Mouse (Mus musculus) brain, embryonic 18.5 days (tissue): ENCODE measurements around the gene Tnrc6a.
"Not testable (repeated sequence)": the region's sequence is repeated elsewhere in the genome, so short reads cannot be mapped to it uniquely, and the experiment has no call there.

Experiments used
- DNase-seq: peaks from one replicate; pipeline ENCODE4 v3.0.0-alpha.2; 2012; ENCODE audit warnings: low read depth, low spot score

The Tnrc6a gene

DNA sequence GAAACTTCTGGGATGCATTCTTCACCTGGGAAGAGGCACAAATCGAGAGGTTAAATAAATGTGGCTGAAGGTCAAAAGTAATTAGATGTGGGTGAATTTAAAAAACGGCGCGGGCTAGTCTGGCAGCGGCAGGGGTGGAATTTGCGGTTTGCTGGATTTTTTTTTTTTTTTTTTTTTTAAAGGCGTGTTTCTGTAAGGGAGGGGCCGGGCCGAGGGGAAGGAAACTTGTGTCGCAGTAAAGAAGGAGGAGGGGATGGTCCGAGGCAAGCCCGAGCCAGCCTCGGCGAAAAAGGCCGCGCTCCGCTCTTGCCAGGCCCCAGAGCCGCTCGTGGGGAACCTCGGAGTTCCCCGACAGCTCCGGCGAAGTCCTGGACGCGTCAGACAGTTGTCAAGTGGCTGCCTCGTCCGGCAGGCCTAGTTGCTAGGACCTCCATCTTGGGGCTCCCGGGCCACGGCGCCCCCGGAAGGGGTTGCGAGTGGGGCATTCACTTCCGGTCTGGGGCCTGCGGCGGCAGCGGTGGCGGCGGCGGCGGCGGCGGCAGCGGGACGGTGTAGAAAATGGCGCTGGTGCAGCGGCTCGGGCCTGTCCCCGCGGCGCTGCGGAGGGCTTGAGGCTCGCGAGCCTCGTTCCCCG lies at the start of gene Tnrc6a:
TSS of gene Tnrc6a (plus strand) at position 221 of the 634 bp plus-strand sequence.
- peak; percentile 83 for DNase-seq

DNA sequence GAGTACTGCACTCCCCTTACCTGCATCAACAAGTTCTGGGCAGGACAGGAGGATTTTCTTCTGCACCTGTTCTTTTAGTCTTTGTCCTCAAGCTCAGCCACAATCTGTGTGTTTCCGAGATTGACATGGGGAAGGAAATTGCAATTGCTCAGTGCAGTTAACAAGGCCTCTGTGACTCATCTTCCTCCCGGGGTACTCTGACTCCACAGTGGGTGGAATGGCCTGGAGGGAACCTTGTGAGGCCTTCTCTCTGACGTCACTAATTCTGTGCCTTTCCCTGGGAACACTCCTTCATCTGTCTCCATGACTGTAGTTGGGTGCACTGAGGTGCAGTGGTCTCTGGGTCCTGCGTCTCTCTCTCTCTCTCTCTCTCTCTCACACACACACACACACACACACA lies 41.4 kb upstream of the Tnrc6a start:
- no peak for DNase-seq

DNA sequence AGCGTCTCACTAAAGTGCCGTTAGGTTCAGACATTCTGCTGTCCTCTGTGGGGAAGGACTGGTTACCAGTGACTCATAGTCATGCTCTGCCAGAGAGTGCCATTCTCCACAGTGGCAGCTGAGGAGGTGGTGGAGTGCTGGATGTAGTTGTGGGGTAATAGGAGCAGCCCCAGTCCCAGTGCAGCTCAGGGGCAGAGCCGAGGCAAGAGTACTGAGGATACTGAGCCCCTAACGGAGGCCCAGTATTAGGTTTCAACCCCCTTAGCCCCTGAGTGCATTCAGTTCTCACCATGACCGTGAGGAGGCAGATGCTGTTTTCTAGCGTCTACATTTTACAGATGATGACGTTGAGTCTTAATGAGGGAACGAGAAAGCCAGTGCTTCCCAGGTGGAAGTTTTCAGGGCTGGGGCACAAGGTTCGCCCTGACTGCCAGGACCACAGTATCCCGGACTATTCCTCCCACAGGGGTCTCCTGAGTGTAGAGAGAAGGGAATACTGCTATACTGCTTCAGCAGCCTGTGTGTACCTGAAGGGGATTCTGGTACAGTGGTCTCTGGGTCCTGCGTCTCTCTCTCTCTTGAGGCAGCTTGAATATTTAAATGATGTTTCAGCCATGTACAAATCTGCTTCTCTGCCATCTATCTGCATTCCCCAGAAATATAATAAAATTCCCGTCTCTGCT lies 40.1 kb upstream of the Tnrc6a start:
- DNase-seq: no peak

DNA sequence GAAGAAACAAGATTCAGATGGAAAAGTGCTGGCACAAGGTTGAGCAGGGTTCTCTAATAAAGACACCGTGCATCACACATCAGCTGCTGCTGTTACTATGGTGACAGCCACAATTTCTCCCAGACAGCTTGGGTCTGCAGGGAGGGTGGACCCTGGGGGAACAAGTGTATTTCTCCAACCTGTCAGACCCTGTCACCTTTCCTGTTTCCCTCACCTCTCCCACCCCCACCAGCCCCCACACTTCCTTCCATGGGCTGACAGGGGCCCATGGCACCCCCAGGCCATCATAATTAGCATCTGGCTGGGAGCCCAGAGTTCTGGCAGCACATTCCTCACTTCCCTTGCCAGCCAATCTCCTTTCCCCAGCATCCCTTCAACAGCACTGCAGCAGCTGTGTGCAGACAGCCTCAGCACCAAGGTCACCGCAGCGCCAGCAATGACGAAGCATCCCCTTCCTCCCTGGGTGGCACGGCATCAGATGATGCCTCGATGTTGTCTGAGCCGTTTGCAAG lies 39.4 kb upstream of the Tnrc6a start:
- DNase-seq: peak; percentile 63

DNA sequence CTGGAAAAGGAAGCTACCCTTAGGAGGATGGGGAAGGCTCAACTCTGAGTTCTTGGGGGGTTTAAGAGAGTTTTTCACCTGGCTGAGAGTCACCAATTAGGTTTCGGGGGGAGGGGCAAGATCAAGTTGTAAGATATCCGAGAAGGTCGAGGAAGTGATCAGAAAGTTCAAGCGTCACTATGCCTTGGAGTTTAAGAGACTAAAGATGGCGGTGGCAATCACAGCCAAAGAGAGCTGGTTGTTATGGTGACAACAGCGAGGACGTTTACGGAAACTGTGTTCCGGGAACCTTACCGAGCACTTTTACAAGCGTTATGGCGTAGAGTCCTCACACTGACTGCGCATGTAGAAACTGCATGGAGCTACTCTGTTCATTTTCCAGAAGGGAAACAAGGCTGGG lies 39.0 kb upstream of the Tnrc6a start:
- no peak for DNase-seq

DNA sequence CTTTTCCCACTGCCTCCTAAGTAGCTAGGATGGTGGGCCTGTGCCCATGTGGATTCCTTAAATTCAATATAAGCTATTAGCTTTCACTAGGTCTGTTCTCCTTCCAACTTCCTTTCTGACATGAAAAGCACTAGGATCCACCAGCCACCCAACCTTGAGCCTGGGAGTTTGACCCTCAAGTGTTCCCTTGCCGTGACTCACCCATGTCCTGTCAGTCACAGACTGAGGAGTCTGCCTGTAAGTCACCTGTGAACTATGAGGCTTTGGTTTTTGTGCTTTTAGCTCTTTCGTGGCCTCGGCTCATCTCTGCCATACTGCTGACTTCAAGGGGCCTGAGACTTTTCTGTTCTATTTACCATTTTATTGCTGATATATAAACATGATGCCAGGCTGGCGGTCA lies 34.8 kb upstream of the Tnrc6a start:
- DNase-seq: no peak

DNA sequence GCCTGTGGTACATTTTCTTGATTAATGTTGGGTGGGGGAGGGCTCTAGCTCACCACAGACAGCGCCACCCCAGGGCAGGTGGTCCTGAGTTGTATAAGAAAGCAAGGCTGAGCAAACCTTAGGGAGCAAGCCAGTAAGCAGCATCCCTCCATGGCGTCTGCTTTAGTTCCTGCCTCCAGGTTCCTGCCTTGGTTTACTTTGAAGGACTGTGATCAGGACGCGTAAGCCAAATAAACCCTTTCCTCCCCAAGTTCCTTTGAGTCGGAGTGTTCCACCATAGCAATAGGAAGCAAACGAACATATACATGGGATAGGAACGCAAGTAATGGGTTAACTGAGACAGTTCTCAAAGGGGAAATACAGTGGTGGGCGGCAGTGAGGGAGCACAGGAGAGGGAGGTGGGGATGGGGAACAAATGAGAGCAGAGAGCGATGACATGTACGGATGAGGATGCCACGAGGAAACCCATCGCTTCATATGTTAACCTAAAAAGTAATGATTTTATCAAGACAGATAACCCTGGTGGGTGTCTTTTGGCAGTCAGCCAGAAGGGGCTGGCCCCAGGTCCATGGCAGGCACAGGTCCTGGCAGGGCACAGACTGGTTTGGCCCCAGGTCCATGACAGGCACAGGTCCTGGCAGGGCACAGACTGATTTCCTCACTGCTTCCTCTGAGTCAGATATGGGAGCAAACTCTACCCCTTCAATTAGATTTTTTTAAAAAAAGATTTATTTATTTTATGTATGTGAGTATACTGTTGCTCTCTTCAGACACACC lies 27.2 kb upstream of the Tnrc6a start:
- no peak for DNase-seq

DNA sequence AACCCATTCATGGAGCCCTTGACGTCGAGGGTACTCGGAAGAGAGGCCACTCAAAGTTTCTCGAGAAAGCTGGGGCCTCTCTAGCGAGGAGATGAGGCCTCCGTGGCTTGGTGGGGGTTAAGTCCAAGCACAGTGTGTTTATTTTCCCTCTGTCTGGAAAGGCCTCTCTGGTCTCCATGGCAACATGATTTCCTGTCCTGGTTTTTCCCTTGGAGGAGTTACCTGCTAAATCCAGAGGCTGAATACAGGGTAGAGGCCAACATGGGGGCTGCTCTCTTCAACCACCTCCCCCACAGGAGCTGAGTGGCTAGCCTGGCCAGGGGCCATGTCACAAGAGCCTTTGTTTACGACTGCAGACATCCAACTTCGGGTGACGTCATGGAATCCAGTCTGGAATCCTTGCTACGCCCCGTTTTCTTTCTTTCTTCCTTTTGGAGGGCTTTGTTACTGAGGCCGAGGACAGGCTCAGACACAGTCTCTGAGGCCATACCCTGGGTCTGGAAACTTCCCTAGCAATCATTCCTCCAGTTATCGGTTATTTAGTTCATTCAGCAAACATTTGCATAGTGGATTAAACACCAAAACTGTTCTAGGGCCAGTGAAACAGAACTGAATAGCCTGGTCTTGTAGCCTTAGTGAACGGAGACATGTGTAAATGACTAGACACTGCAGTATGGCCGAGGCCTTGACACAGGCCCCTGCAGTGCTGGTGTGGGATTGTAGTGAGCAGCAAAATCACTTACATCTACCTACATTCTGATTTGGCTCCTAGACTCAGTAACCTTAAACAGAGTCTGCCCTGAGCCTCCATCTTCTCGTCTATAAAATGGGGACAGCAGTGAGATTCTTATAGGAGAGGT lies 25.6 kb upstream of the Tnrc6a start:
- peak; percentile 74 for DNase-seq

DNA sequence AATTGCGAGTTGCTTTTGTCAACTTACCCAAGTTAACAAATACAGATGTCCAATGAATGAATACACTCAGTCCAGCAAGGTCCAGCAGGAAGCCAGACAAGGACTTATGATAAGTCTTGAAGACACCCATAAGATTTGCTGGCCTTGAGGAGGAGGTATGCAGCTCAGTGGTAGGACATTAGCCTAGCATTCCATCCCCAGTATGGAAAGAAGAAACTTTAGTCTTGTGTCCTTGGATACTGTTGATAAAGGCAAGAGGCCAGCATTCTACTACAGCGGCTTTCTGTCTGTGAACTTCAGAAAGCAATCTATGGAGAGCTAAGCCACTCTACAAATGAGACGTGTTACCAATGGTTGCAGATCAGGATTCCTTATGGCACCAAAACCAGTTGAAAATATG lies 22.4 kb upstream of the Tnrc6a start:
- DNase-seq: no peak

DNA sequence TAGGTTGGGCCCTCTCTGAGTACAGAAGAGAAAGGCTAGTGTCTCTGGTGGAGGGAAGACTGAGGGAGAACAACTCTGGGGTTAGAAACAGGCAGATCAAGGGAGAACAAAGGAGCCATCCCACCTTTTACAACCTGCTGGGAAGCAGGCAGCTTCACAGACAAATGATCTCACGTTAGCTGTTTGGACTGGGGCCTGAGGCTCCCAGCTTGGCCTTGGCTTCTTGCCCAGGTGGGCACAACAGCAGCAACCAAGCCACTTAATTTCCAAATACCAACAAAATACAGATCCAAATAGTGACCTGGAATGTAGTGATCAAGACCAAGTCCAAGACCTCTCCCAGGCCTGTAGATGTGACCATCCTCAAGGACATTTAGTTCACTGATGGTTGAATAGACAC lies 18.3 kb upstream of the Tnrc6a start:
- not testable (repeated sequence) for DNase-seq

DNA sequence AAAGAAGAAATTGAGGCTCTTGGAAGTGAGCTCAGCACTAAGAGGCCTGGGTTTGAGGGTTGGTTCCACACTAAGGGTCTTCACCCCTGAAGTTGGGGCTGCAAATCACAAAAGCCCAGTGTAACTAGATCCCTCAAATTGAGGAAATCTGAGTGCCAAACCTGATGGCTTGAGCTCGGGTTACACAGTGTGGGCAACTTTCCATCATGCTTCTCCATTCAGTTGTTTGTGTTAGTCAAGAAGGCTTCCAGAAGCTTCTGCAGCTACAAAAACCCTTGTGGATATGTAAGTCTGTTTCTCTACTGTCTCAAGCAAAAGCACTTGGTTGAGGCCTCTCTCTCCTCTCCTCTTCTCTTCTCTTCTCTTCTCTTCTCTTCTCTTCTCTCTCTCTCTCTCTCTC lies 17.8 kb upstream of the Tnrc6a start:
- no peak for DNase-seq

DNA sequence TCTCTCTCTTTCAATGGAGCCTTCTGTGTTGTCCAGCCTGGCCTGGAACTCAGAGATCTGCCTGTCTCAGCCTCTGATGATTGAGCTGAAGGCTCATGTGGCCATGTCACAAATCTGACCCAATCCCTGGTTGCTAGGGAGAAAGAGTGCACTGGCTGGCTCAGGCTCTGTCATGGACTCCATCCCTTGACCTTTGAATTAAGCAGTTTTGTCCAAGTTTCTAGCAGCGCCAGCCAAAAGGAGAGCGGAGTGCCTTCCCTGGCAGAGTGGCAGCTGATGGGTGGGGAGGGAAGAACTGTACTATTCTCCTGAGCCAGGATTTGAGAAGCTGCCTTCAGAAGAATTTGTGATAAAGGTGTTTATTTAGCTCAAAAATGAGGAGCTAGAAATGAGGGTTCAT lies 17.4 kb upstream of the Tnrc6a start:
- no peak for DNase-seq

DNA sequence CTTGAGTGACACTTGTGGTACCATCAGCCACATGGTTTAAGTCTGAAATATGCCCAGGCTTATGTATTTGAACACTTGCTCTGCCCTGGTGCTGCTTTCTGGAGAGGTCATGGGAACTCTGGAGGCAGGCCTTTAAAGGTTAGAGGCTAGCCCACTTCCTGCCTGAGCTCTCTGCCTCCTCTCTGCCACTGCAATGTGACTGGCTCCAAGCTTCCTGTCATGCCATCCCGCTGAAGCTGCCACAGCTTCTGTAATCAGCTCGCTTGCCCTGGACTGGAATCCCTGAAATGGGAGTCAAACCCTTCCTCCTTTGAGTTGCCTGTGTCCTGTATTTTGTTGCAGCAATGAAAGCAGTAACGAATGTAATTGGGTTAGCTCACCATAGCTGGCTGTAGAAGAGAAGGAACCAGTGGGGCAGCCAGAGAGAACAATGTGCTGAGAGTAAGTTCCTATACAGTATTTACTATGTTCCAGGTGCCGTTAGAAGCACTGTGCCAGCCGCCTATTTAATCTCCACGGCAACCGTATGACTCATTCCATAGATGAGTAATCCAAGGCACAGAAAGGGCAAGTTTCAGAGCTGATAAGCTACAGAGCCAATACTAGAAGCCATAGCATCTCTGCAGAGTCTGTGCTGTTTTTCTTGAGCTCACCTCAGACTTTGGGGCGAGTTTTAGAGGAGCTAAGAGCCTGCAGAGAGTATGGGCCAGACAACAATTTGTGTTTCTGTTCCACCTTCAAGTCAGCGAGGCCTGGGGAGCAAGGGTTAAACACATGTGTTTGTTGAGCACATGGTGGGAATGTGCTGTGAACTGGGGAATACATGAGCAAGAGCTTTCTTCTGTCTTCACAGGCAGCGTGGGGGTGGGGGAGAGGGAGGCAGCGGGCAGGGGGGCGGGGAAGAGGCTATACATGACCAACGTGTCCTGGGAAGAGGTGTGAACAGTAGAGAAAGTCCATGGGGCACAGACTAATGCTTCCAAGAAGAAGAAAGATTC lies 15.3 kb upstream of the Tnrc6a start:
- no peak for DNase-seq

DNA sequence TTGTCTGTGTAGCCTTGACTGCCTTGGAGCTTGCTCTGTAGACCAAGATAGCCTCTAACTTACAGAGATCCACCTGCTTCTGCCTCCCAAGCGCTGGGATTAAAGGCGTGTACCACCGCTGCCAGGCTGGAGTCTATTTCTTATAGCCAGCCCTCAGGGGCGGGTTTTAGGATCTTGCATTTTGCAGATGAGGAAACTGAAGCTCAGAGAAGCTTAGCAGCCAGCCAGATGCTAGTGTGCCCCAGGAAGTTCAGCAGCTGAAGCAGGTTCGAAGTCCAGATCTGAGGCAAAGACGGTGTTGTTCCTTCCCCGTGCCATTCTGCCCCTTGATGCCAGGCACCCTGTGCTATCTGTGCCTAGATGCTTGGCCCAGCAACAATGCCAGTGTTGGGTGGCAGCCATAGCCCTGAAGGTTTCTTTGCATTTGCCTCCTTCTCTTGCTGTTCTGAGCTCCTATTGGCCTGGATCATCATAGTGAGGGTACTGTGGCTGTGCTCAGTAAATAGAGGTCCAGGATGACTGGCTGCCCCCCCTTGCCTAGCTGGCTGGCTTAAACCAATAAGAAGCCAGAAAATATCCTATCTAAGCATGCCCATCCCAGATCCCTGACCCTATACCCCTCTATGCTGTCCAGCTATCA lies 14.2 kb upstream of the Tnrc6a start:
- no peak for DNase-seq

DNA sequence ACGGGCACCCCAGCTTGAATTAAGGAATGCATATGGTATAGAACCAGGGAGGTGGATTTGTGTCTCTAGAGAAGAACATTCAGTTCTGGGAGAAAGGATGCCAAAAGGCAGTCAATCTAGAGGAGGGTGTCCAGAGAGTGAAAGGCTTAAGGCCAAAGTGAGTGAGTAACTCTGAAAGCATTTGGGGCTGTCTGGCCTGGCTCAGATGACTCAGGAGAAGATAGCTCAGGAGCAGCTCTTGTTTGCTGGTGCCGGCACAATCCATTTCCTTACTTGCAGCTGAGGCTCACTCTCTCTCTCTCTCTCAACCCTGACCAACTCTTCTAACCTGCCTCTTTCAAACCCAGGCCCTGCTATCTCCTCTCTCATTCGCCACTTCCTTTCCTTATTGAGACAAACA lies 13.6 kb upstream of the Tnrc6a start:
- DNase-seq: no peak

DNA sequence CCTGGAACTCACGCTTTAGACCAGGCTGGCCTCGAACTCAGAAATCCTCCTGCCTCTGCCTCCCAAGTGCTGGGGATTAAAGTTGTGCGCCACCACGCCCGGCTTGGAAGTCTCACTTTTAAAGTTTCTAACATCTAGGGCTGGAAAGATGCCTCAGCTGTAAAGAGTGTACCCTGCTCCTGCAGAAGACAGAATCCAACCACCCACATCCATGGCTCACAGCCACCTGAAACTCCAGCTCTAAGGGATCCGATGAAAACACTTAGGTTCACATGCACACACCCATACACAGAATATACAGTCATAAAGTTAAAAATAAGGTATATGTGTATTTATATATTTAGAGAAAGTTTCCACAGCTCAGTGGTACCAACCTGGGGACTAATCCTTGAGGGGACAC lies 10.1 kb upstream of the Tnrc6a start:
- no peak for DNase-seq

DNA sequence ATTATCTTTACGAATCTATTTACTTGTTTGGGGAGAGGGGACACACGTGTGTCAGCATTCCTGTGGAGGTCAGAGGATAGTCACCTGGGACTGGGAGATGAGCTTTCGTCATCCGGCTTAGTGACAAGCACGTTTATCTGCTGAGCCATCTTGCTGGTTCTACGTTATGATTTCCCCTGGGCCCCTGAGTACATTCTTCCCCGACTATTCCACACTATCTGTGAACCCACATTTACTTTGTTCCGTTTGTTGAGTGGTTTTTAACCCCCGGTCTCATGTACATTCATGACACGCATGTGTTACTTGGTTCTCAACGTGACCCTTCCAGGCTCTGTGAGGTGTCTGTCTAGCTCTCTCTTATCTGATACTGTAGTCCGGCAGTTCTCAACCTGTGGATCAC lies 6.9 kb upstream of the Tnrc6a start:
- DNase-seq: no peak

DNA sequence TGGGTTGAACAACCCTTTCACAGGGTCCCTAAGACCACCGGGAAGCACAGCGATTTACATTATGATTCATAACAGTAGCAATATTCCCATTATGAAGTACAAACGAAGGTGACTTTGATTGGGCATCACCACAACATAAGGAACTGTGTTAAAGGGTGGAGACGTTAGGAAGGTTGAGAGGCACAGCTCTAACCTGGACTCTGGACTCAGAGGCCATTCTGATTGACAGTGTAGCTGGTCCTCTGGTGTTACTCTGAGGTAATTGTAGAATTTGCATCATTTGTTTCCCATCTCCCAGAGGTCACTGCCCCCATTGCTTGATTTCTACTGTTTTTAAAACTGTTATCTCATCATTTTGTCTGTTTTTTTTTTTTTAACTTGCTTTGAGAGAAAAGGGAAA lies 6.5 kb upstream of the Tnrc6a start:
- DNase-seq: no peak

DNA sequence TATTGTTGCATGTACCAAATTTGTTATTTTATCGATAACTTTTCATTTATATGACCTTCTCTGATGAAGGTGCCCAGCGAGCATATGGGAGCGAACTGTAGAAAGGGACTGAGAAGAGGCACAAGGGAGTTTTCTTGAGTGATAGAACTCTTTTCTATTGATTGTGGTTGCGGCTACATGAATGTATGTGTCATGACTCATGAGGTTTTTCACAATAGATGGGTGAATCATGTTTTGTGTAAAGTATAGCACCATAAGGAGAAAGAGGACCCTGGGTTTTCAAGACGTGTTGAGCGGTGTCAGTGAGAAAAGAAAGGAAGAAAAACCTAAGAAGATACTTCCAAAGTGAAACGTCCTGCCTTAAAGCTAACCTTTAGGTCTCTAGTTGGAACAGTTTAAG lies 3.2 kb upstream of the Tnrc6a start:
- DNase-seq: no peak

DNA sequence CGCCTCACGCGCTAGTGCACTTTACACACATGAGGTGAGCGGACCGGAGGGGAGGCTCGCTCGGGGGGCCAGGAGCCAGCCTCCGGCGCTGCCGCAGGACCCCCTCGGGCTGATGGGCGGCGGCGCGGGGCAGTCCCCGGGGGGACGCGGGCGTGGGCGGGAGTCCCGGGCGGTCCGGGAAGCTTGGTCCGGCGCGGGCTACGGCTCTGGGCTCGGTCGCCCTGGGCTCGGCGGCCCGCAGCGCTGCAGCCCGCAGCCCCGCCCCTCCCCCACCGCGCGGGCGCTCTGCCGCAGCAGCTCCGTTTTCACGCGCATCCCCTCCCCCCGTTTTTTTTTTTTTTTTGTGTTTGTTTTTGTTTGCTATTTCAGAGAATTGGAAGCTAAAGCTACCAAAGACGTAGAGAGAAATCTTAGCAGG lies 623 bp downstream of the Tnrc6a start:
- no peak for DNase-seq
